Mouse (Mus musculus) small intestine, adult 2 months (tissue): ENCODE results near the gene Slco3a1. TPM values are rescaled to one million over a fixed set of nuclear protein-coding genes. Genes with fewer than 3 reads are reported as not detected.

Source experiments
- H3K27ac ChIP-seq: fragments of 200-500 bp; 2 replicates; pipeline ENCODE4 v1.5.1; 2012; ENCODE audit warnings: low read depth, low read length, control low read depth, inconsistent platforms; ENCODE audit not compliant: insufficient read depth
- H3K27me3 ChIP-seq: fragments of 200-500 bp; 2 replicates; pipeline ENCODE4 v1.6.1; 2012; ENCODE audit warnings: mild to moderate bottlenecking, moderate library complexity, low read length, inconsistent platforms; ENCODE audit not compliant: control insufficient read depth, insufficient read depth
- H3K36me3 ChIP-seq: fragments of 200-500 bp; 2 replicates; pipeline ENCODE4 v1.6.1; 2012; ENCODE audit warnings: mild to moderate bottlenecking, low read length, control low read depth, inconsistent platforms; ENCODE audit not compliant: control insufficient read depth, insufficient read depth
- H3K4me1 ChIP-seq: fragments of 200-500 bp; 2 replicates; pipeline ENCODE4 v1.6.1; 2012; ENCODE audit warnings: low read length, inconsistent platforms, mixed read lengths; ENCODE audit not compliant: control insufficient read depth, insufficient read depth, insufficient read length
- H3K4me3 ChIP-seq: fragments of 200-500 bp; 2 replicates; pipeline ENCODE4 v1.5.1; 2012; ENCODE audit warnings: low read depth, mild to moderate bottlenecking, control low read depth, inconsistent platforms, low read length, moderate library complexity
- CTCF ChIP-seq: fragments of 200-500 bp; IDR thresholded peaks from 2 replicates; pipeline ENCODE4 v1.5.1; 2012; ENCODE audit warnings: low read depth, mild to moderate bottlenecking, control low read depth, inconsistent platforms, low read length, moderate library complexity, mixed read lengths; ENCODE audit not compliant: insufficient replicate concordance, insufficient read length; ENCODE audit errors: extremely low read depth
- POLR2A ChIP-seq: fragments of 200-500 bp; IDR thresholded peaks from 2 replicates; pipeline ENCODE4 v1.6.1; 2012; ENCODE audit warnings: low read depth, mild to moderate bottlenecking, control low read depth, inconsistent platforms, low read length, moderate library complexity
- WGBS: fragments of 180-500 bp; shearing (Covaris S2); methylation state at CpG from one replicate; pipeline ENCODE4 v1.1.7; 2018; 5-methylcytosine and 5-hydroxymethylcytosine counted together
- polyA plus RNA-seq: library from polyadenylated mRNA; depleted of rRNA; stranded (reverse); fragments of >200 nt; gene quantifications from 2 replicates; pipeline ENCODE4 v1.2.3, GENCODE M21; 2012

Slco3a1 gene
- polyA plus RNA-seq, 1 experiment: 15.3 TPM

DNA sequence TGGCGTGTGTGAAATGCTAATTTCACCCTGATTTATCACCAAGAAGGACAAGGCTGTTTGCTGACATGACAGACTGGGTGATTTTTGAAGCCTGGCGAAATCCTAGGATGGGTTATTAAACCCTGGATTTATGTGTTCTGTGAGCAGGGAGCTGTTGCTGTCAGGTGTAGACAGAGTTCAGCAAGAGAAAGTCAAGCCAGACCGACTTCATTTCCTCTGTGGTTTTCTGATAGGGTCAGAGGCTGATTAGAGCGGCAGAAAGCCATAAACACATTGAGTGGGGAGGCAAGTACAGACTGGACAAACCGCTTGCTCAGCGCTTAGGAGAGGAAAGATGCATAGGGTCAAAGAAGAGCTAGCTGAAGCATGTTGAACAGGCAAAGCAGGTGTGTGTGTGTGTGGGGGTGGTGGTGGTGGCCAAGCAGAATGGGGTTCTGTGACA, 182.4 kb downstream of the Slco3a1 start:
- no peak overlapping the region for H3K4me3 ChIP-seq
- H3K27ac ChIP-seq: no peak overlapping the region
- H3K36me3 ChIP-seq: no peaks in the 10 kb centered on the region
- 16% methylated on average over 6 of the region's 6 CpGs for WGBS
- peaks cover 21% of the 10 kb centered on the region; the same call in 1 of the 2 replicates for H3K4me1 ChIP-seq
- H3K27me3 ChIP-seq: no peaks in the 10 kb centered on the region
- TF ChIP-seq CTCF: no peak
- TF ChIP-seq POLR2A: no peak

DNA sequence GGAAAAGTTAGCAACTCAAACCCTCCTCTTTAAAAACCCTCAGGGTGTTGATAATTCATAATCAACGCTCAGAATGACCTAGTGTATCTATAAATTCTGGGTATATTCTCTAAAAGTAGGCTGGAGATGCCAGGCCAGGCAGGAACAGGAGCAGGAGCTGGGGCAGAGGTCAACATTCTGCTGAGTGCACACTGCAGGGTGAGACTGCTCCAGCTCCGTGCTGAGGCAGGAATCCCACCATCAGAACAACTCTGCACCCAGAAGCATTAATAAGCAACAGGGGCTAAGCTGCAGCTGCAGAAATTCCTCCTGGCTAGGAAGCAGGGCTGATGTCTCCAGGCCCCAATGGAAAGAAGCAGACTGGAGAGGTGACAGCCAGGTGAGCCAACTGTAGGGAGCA, 182.9 kb downstream of the Slco3a1 start:
- H3K4me1 ChIP-seq: peaks cover 18% of the 10 kb centered on the region; the same call in 1 of the 2 replicates
- WGBS: 14% methylated on average over 2 of the region's 2 CpGs

DNA sequence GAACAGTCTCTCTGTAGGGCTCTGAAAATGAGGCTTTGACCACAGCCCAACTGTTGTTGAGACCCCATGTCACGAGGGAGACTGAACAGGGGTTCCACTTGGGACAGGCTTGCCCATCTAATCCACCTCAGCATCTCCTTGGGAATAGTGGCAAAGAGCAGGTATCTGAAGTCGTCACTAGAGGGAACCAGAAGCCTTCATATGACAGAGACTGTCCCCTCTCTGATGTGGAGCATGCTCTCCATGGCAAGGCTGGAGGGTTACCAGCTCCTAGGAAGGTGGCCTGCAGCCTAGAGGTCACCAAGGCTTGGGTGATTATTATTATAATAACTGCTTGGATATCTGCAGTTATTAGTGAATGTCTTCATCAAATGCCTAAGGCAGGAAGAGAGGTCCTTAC, 183.4 kb downstream of the Slco3a1 start:
- H3K27me3 ChIP-seq: no peaks in the 10 kb centered on the region
- no peak for TF ChIP-seq POLR2A
- peak; percentile 69; the same call in 1 of the 2 replicates for TF ChIP-seq CTCF
- peaks cover 20% of the 10 kb centered on the region; the same call in 1 of the 2 replicates for H3K4me1 ChIP-seq
- H3K27ac ChIP-seq: no peak overlapping the region
- 24% methylated on average over 2 of the region's 2 CpGs for WGBS
- H3K4me3 ChIP-seq: no peak overlapping the region
- H3K36me3 ChIP-seq: no peaks in the 10 kb centered on the region

More for the DNA sequence above, 182.9 kb downstream of the Slco3a1 start:
- no peaks in the 10 kb centered on the region for H3K36me3 ChIP-seq
- H3K27ac ChIP-seq: no peak overlapping the region
- TF ChIP-seq CTCF: no peak
- TF ChIP-seq POLR2A: no peak
- H3K27me3 ChIP-seq: no peaks in the 10 kb centered on the region
- no peak overlapping the region for H3K4me3 ChIP-seq

DNA sequence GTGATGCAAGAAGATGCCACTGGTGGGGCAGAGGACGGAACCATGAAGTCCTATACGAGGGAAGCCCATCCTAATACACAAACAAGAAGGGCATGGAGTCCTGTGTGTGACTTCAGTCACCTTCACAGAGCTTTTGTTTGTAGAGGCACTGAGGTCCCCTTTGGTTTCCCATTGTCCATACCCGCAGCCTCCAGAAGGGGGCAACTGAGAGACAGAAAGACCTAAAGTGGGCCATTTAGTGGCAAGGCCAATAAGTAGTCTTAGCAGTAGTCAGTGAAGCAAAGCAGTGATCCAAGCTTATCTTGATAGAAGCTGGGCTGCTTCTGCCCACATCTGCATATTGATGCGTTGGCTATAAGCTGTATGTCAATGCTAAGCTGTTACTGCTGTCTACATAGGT, 184.9 kb downstream of the Slco3a1 start:
- Histone ChIP-seq H3K27me3 (no peaks in the 10 kb centered on the region), H3K27ac (no peak overlapping the region), H3K36me3 (no peaks in the 10 kb centered on the region), H3K4me3 (no peak overlapping the region), H3K4me1 (peaks cover 16% of the 10 kb centered on the region; the same call in 1 of the 2 replicates)
- WGBS: 71% methylated on average over 4 of the region's 4 CpGs
- TF ChIP-seq CTCF: peak; percentile 15; the same call in 1 of the 2 replicates
- no peak for TF ChIP-seq POLR2A

DNA sequence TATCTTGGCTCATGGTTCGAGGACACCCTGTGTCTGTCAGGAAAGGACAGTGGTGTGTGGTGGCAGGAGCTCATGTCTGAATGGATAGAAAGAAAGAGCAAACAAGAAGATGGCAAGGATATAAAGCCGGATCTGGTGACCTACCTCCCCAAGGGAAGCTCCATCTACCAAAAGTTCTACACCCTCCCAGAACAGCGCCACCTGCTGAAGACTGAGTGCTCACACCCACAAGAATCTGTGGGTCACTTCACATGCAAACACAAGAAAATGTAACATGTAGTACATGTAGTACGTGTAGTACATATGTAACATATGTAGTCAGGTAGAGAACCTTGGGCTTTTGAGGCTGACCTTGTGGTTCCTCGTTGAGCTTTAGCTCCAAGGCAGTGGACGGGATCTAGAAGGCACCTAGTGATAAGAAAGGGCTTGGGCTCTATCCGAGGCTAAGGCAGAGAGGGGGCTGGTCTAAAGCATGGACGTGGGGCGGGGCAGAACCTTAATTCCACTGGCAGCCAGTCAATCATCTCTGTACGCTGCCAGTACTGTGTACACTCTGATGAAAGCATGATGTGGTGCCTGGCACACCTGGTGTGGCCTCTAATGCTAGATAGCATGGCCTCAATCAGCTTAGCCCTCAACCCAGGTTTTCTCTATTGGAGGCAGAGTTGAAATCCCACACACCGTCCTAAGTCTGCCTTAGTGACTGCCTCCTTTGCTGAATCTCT, 186.2 kb downstream of the Slco3a1 start:
- H3K36me3 ChIP-seq: no peaks in the 10 kb centered on the region
- TF ChIP-seq CTCF (no peak), POLR2A (no peak)
- WGBS: 47% methylated on average over 11 of the region's 11 CpGs

DNA sequence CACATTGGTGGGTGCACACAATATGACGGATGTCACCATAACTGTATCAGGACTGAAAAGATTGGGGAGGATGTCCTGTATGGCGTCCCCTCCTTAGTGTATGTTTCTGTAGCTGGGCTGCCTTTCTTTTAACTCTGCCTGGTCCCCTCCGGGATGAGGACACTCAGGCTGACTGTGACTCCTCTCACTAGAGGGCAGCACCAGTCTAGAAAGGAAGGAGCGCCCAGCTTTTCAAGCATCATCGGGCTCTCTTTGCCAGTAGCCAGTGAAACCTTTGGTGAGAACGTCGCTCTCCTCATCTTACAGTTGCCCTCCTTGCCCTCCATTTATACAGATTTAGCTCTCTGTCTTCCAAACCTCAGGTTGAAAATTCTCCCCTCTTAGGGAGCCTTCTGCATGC, 187.2 kb downstream of the Slco3a1 start:
- Histone ChIP-seq H3K27ac (no peak overlapping the region), H3K36me3 (no peaks in the 10 kb centered on the region), H3K27me3 (no peaks in the 10 kb centered on the region), H3K4me1 (peaks cover 8% of the 10 kb centered on the region; the same call in 1 of the 2 replicates), H3K4me3 (no peak overlapping the region)
- peak; percentile 48; the same call in 1 of the 2 replicates for TF ChIP-seq CTCF
- no peak for TF ChIP-seq POLR2A
- whole genome bisulfite sequencing: 60% methylated on average over 7 of the region's 7 CpGs

More for the DNA sequence above, 186.2 kb downstream of the Slco3a1 start:
- no peak overlapping the region for H3K27ac ChIP-seq
- H3K27me3 ChIP-seq: no peaks in the 10 kb centered on the region
- H3K4me3 ChIP-seq: no peak overlapping the region
- H3K4me1 ChIP-seq: peaks cover 16% of the 10 kb centered on the region; the same call in 1 of the 2 replicates

DNA sequence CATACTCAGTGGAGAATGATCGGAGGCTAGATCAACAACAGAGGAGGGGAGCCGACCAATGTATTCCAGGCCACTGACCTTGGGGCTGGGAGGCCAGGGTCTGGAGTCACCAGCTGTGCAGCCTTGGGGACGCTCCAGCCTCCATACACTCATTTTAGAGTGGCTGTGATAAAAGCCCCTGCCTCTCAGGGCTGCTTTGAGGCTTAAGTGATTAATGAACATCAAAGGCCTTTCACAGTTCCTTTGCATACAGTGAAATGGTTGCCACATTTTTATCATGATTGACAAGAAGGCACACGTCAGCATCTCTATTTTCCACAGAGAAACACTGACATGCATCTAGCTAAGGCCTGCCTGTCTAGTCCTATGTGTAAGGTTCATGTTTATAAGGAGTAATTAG, 189.0 kb downstream of the Slco3a1 start:
- 85% methylated on average over 4 of the region's 4 CpGs for WGBS
- Histone ChIP-seq H3K4me3 (no peak overlapping the region), H3K27ac (no peak overlapping the region), H3K27me3 (no peaks in the 10 kb centered on the region), H3K36me3 (no peaks in the 10 kb centered on the region), H3K4me1 (peaks cover 2% of the 10 kb centered on the region; the same call in 1 of the 2 replicates)
- TF ChIP-seq POLR2A (no peak), CTCF (no peak)
